Mouse (Mus musculus) layer of hippocampus, postnatal 25 days (tissue): ENCODE data around the gene Mboat7. TPM values are rescaled to one million over a fixed set of nuclear protein-coding genes. Genes with fewer than 3 reads are reported as not detected.

ENCODE experiments used
- DNase-seq, 2 experiments: peaks; one replicate each; pipeline ENCODE4 v3.0.0; 2022; ENCODE audit warnings: mixed read lengths in 2 of 2, low spot score in 1 of 2; ENCODE audit errors: extremely low spot score in 1 of 2
- microRNA-seq, 2 experiments: library from miRNA; unstranded; fragments of <30 nt; microRNA quantifications; one replicate each; pipeline ENCODE4 v1.2.0; 2021
- total RNA-seq, 2 experiments: library from RNA; stranded (reverse); gene quantifications; 2 replicates each; pipeline ENCODE4 v1.2.3; 2021

The Mboat7 gene
- total RNA-seq, 2 experiments from 2014 or later, result 133 to 153 TPM

DNA sequence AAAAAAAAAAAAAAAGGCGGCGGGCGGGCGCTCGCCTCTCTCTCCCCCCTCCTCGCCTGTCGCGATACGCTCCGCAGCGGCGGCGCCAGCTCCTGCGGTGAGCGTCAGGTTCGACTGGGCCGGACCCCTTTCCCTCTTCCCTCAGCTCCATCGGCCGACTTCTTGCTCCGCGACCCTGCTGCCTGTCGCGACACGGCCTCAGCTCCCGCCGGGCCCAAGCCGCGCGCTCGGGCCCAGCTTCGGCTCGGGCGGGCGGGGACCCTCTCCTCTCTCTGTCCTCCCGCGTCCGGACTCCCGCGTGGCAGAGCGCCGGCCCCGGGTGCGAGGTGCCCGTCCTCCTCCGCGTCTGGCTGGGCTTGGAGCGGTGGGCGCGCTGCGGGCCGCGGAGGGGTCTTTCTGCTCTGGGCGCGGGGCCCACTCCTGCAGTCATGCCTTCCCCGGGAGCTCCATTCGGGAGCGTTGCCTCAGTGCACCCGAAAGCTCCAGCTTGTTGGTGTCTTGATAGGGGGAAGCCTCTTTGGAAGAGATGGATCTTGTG, 47.8 kb downstream of the Mboat7 start:
- no peak for DNase-seq

DNA sequence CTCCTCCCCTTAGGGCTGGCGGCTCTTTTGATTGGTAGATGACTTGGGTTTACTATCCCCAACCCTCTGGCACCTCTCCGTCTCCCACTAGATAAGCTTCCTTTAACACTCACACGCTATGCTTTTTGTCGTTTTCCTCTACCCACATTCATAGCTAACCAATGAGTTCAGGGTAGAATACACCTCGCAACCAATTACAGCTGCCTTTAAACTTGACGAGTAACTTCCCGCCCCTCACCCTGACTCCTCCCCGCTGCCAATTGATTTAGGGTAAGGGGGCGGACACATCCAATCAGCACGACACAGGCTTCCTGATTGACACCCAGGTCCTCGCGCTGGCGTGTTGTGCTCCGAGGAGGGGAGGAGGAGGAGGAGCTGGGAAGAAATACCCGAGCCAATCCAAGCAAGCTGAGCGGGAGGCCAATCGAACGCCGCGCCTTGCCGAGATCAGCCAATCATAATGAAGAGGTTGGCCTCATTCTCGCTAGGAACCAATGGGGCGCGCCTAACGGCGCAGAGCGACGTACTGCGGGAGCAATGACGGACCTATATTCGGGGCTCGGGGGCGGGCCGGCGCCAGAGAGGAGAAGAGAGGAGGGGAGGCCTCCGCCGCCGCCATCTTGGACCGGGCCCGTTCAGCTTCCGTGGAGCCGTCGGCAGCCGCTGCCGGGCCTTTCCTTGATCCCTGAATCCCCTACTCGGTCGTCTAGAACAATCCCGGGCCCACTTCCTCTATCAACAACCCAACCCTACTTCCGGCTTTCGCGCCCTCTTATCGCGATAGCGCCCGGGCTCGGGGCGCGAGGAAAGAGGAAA, 48.4 kb downstream of the Mboat7 start, which contains the start of gene Cnot3:
Gene Cnot3, plus strand, starts transcription at position 597 of the 816 bp plus-strand sequence.
- DNase-seq, result peak; percentile 87 to 93

DNA sequence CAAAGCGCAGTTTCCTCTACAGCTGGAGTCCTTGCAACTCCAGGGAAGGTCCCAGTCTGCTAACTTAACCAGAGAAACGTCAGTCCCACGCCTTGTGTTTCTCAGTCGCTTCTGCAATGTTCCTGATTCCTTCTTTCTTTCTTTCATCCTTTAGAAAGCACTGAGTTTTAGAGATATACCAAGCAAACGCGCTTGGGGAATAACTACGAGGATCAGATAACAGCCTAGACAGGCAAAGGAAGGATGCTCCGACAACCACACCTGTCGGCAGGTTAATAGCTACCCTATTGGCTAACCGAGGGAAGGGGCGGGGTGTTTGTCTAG, 49.0 kb downstream of the Mboat7 start:
- peak in 1 of 2 experiments; percentile 81 for DNase-seq

DNA sequence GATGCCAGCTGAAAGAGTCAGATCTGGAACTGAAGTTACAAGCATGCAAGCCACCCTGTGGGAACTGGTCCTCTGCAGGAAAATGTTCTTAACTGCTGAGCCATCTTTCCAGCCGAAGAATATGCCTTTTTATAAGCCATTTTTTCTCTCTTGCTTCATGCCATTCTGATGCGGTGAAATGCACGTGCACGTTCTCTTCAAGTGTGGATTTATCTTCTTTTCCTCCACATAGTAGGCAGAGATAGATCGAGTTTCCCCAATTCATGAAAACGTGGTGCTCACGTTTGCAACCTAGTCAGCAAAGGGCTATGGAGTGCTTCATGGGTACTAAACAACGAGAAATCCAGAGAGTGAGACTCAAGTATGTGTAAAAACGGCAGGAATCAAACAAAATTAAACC, 49.5 kb downstream of the Mboat7 start:
- DNase-seq, result no peak

DNA sequence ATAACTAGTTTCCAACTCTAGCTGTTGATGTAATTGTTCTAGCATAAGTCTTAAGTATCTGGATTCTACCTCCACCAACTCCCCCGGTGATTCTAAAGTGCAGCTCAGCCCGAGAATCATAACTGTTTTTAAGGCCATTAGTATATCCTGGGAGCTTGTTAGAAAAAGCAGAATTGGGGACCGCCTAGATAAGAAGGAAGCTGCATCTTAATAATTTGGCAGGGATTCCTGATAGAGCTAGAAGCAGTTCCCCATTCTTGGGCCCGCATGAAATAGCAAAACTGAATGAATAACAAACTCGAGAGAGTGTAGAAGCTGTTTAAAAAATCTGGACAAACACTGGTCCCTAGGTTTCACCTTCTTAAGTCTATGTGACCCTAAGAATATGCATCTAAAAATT, 49.9 kb downstream of the Mboat7 start:
- no peak for DNase-seq

DNA sequence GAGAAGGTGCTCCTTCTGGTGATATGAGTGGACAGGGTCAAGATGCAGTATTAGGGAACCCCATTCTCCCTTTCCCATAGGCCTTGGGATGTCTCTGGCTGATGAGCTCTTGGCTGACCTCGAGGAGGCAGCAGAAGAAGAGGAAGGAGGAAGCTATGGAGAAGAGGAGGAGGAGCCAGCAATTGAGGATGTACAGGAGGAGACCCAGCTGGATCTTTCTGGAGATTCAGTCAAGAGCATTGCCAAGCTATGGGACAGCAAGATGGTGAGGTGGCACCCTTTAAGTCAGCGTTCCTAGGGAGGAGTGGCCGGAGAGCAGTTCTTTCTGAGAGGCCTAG, 62.9 kb downstream of the Mboat7 start:
- no peak for DNase-seq

DNA sequence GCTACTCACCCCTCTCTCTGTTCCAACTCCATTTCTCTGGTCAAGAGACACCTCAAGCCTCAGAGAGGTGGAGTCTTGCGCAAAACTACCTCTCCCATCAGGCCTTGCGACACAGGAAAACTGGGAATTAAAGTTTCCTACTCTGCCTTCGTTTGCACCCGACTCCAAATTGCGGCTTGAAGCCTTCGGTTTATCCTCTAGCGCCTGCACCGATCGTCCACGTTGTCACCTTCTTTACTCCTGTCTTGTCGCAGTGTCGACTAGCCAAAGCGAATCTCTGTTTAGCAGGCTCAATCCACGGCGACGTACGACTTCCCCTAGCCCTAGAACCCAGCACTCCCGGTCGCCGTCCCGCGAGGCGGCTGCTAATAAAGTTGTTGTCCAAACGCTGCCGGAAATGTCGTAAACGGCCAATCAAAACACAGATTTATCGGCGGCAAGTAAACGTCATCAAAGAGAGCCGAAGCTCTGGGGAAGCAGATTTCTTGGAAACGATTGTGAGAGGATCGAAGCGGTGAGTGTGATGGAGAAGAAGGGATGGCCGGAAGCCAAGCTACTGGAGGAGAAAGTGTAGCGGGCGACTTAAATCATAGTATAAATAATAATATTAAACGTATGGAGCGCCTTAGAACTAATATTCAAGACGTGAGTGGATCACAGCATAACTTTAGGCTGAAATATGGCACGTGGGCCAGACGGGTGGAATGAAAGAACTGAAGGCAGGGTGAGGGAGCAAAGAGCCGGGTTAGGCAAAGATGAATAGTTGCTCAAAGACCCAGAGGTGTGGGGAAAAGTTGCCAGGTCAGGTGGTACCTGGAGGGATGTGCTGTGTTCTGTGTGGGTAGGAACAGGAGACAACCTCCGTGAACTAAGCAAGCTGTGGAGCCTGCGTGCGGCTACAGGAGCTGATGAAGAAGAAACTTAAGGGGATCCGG, 63.5 kb downstream of the Mboat7 start, which contains the start of the genes Tfpt and Prpf31:
Gene Tfpt, minus strand, starts transcription at position 387 of the 935 bp plus-strand sequence.
Gene Prpf31, plus strand, starts transcription at position 443 of the 935 bp plus-strand sequence.
- peak; percentile 82 to 92 for DNase-seq

DNA sequence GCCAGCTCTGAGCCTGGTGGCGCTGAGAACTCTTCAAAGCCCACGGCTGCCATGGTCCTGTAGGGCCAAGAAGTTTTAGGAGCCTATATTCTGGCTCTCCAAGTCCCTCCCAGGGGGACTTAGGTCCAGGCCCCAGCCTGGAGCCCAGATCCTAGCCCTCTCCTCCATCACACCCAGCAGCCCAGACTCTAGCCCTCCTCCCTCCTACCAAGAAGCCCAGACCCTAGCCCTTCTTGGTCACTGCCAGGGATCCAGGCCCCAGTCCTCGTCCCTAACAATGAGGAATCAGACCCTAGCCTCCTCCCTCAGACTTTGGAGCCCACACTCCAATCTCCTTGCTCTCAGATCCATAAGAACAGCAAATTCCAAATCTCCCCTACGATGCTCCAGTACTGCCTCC, 64.3 kb downstream of the Mboat7 start:
- no peak for DNase-seq

Small RNA genes lying within 50 kb of the gene (microRNA-seq; reads per million reads assigned to microRNA genes)
- 5.2 to 7.5 reads per million in 2 experiments for gene Mir3572

Other genes starting within 250 kb of the Mboat7 start
- not detected for gene Tarm1, start 190.9 kb downstream of the Mboat7 start, total RNA-seq
- under 1 TPM; 0.54 to 0.99 TPM for gene Oscar, start 77.4 kb downstream of the Mboat7 start, total RNA-seq
- 100 to 1,000 TPM; 576 to 686 TPM for gene Ndufa3, start 76.2 kb downstream of the Mboat7 start, total RNA-seq
- 10 to 100 TPM; 36.0 to 40.5 TPM for gene Tfpt, start 63.6 kb downstream of the Mboat7 start, total RNA-seq
- 10 to 100 TPM; 51.7 to 54.2 TPM for gene Prpf31, start 63.5 kb downstream of the Mboat7 start, total RNA-seq
- 10 to 100 TPM; 49.7 to 61.3 TPM for gene Cnot3, start 48.3 kb downstream of the Mboat7 start, total RNA-seq
- gene Leng1, start 27.7 kb downstream of the Mboat7 start, total RNA-seq, result 1 to 10 TPM; 5.3 to 5.5 TPM
- gene Tmc4, start 16.0 kb downstream of the Mboat7 start, total RNA-seq, result 1 to 10 TPM; 4.6 to 8.1 TPM
- gene Tsen34, start 660 bp downstream of the Mboat7 start, total RNA-seq, result 10 to 100 TPM; 75.7 to 87.8 TPM
- gene Rps9, start 10.5 kb upstream of the Mboat7 start, total RNA-seq, result 100 to 1,000 TPM; 367 to 434 TPM
- under 1 TPM in 1 of 2 experiments, not detected in 1; 0.12 TPM for gene Pirb, start 26.9 kb upstream of the Mboat7 start, total RNA-seq
- gene Gm15448, start 132.2 kb upstream of the Mboat7 start, total RNA-seq, result not detected
- not detected for gene Pira2, start 151.5 kb upstream of the Mboat7 start, total RNA-seq
- gene Gm14548, start 204.6 kb upstream of the Mboat7 start, total RNA-seq, result not detected
- gene Lilra6, start 222.0 kb upstream of the Mboat7 start, total RNA-seq, result not detected